Mouse (Mus musculus): Measurements from ENCODE around the gene Prrc2a. TPM values are rescaled to one million over a fixed set of nuclear protein-coding genes. Genes with fewer than 3 reads are reported as not detected.
A peak's percentile ranks its signal among the peaks of the same experiment; 100 is the strongest.

The Prrc2a gene
- polyA plus RNA-seq, 1 experiment from 2014 or later = 163 TPM

- Histone ChIP-seq H3K27me3 (ENCODE audit: control insufficient read depth, insufficient read depth, low read length) (no peaks in the 10 kb centered on the region), H3K9ac (ENCODE audit: low read depth, low read length) (no peak overlapping the region), H3K4me2 (no peak overlapping the region), H3K36me3 (ENCODE audit: control insufficient read depth, insufficient read depth, low read length) (peaks cover 70% of the 10 kb centered on the region), H3K9me3 (replicated peaks; ENCODE audit: control insufficient read depth, low read length) (no peaks in the 10 kb centered on the region), H3K4me3 (ENCODE audit: low read depth, low read length) (no peak overlapping the region), H3K27ac (ENCODE audit: low read depth, low read length) (no peak overlapping the region), H3K4me1 (ENCODE audit: control insufficient read depth, insufficient read depth, low read length) (peaks cover 9% of the 10 kb centered on the region; the same call in 1 of the 2 replicates)
- no peak for ATAC-seq (replicated peaks; ENCODE audit: insufficient number of reproducible peaks, low FRiP score, low TSS enrichment)
- 78% methylated on average over 16 of the region's 16 CpGs for WGBS (ENCODE audit: insufficient replicate concordance)
Measured at GRCm38 (mm10) chr17:35140490-35140996, 24.2 kb downstream of the Prrc2a start.

DNA sequence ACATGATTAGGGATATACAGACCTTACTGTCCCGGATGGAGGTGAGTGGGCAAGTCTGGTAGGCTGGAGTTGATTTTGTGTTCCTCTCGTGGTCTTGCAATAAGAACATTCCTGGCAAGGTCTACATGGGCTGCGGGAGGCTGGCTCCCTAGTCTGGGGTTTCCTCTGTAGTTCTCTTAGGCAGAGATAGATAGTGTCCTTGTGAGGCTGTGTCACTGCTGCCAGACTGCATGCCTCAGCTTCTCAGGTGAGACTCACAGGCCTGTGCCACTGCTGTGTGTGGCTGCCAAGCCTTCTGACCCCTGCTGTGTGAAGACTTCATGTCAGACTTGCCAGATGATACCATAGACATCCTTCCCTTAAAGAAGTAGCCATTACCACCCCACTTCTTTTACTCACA, 25.4 kb downstream of the Prrc2a start:
- 95% methylated on average over 3 of the region's 3 CpGs for WGBS (ENCODE audit: insufficient replicate concordance)
- no peak overlapping the region; the same call in 1 of the 2 replicates for H3K27ac ChIP-seq (ENCODE audit: low read depth, low read length)
- H3K9ac ChIP-seq (ENCODE audit: low read depth, low read length) = no peak overlapping the region
- no peaks in the 10 kb centered on the region for H3K27me3 ChIP-seq (ENCODE audit: control insufficient read depth, insufficient read depth, low read length)
- ATAC-seq (replicated peaks; ENCODE audit: insufficient number of reproducible peaks, low FRiP score, low TSS enrichment) = no peak
- H3K4me1 ChIP-seq (ENCODE audit: control insufficient read depth, insufficient read depth, low read length) = peaks cover 9% of the 10 kb centered on the region; the same call in 1 of the 2 replicates
- H3K4me2 ChIP-seq = no peak overlapping the region
- H3K9me3 ChIP-seq (replicated peaks; ENCODE audit: control insufficient read depth, low read length) = no peaks in the 10 kb centered on the region
- peak overlapping the region; percentile 0; the same call in 1 of the 2 replicates for H3K4me3 ChIP-seq (ENCODE audit: low read depth, low read length)
- H3K36me3 ChIP-seq (ENCODE audit: control insufficient read depth, insufficient read depth, low read length) = peaks cover 58% of the 10 kb centered on the region

- H3K27me3 ChIP-seq (ENCODE audit: control insufficient read depth, insufficient read depth, low read length) = no peaks in the 10 kb centered on the region
- peak; percentile 63 for ATAC-seq (replicated peaks; ENCODE audit: insufficient number of reproducible peaks, low FRiP score, low TSS enrichment)
Measured at GRCm38 (mm10) chr17:35135591-35136320, 28.9 kb downstream of the Prrc2a start.

GRCm38 (mm10) chr17:35134801-35135590, 29.7 kb downstream of the Prrc2a start, which contains the start of gene Bag6:
Gene Bag6 (plus strand): TSS chr17:35135178.
- ATAC-seq (replicated peaks; ENCODE audit: insufficient number of reproducible peaks, low FRiP score, low TSS enrichment) = peak; percentile 90
- Histone ChIP-seq H3K9me3 (replicated peaks; ENCODE audit: control insufficient read depth, low read length) (no peaks in the 10 kb centered on the region), H3K4me3 (ENCODE audit: low read depth, low read length) (peak within 1 kb of the TSS; percentile 76), H3K36me3 (ENCODE audit: control insufficient read depth, insufficient read depth, low read length) (peaks cover 18% of the 10 kb centered on the region), H3K27me3 (ENCODE audit: control insufficient read depth, insufficient read depth, low read length) (no peaks in the 10 kb centered on the region), H3K9ac (ENCODE audit: low read depth, low read length) (peak within 1 kb of the TSS; percentile 91), H3K4me2 (peak within 1 kb of the TSS; percentile 94), H3K27ac (ENCODE audit: low read depth, low read length) (peak within 1 kb of the TSS; percentile 96), H3K4me1 (ENCODE audit: control insufficient read depth, insufficient read depth, low read length) (peaks cover 9% of the 10 kb centered on the region; the same call in 1 of the 2 replicates)
- WGBS (ENCODE audit: insufficient replicate concordance) = under 1% methylated on average over 66 of the region's 66 CpGs

More at GRCm38 (mm10) chr17:35135591-35136320, 28.9 kb downstream of the Prrc2a start:
- under 1% methylated on average over 42 of the region's 43 CpGs for WGBS (ENCODE audit: insufficient replicate concordance)
- peak overlapping the region; percentile 96 for H3K27ac ChIP-seq (ENCODE audit: low read depth, low read length)
- H3K4me2 ChIP-seq = peak overlapping the region; percentile 94
- H3K4me3 ChIP-seq (ENCODE audit: low read depth, low read length) = peak overlapping the region; percentile 76
- no peaks in the 10 kb centered on the region for H3K9me3 ChIP-seq (replicated peaks; ENCODE audit: control insufficient read depth, low read length)
- peak overlapping the region; percentile 91 for H3K9ac ChIP-seq (ENCODE audit: low read depth, low read length)
- peaks cover 24% of the 10 kb centered on the region for H3K36me3 ChIP-seq (ENCODE audit: control insufficient read depth, insufficient read depth, low read length)
- peaks cover 9% of the 10 kb centered on the region; the same call in 1 of the 2 replicates for H3K4me1 ChIP-seq (ENCODE audit: control insufficient read depth, insufficient read depth, low read length)

GRCm38 (mm10) chr17:35133517-35133916, 31.2 kb downstream of the Prrc2a start:
- H3K4me2 ChIP-seq = no peak overlapping the region
- peaks cover 9% of the 10 kb centered on the region; the same call in 1 of the 2 replicates for H3K4me1 ChIP-seq (ENCODE audit: control insufficient read depth, insufficient read depth, low read length)
- H3K4me3 ChIP-seq (ENCODE audit: low read depth, low read length) = peak overlapping the region; percentile 0; the same call in 1 of the 2 replicates
- H3K36me3 ChIP-seq (ENCODE audit: control insufficient read depth, insufficient read depth, low read length) = peaks cover 3% of the 10 kb centered on the region
- H3K27ac ChIP-seq (ENCODE audit: low read depth, low read length) = no peak overlapping the region
- H3K9me3 ChIP-seq (replicated peaks; ENCODE audit: control insufficient read depth, low read length) = no peaks in the 10 kb centered on the region
- H3K9ac ChIP-seq (ENCODE audit: low read depth, low read length) = no peak overlapping the region
- ATAC-seq (replicated peaks; ENCODE audit: insufficient number of reproducible peaks, low FRiP score, low TSS enrichment) = no peak
- H3K27me3 ChIP-seq (ENCODE audit: control insufficient read depth, insufficient read depth, low read length) = no peaks in the 10 kb centered on the region
- 93% methylated on average over 7 of the region's 7 CpGs for WGBS (ENCODE audit: insufficient replicate concordance)

DNA sequence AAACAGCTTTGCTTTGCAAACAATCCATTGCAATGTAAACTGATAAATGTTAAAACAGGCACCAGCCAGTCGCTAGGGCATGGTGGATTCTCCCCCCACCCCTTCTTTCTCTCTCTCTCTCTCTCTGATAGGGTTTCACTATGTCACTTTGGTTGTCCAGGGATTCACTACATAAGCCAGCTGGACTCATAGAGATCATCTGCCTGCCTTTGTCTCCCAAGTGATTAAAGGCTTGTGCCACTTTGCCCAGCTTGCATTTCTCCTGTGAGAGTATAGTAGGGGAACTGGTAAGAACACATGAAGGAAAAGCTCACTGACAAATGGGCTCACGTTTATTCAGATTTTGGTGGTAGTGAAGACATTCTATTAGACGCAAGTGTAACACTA, 32.5 kb downstream of the Prrc2a start:
- ATAC-seq (replicated peaks; ENCODE audit: insufficient number of reproducible peaks, low FRiP score, low TSS enrichment) = no peak
- H3K4me2 ChIP-seq = no peak overlapping the region
- no peak overlapping the region for H3K9ac ChIP-seq (ENCODE audit: low read depth, low read length)
- H3K27me3 ChIP-seq (ENCODE audit: control insufficient read depth, insufficient read depth, low read length) = no peaks in the 10 kb centered on the region
- no peak overlapping the region for H3K27ac ChIP-seq (ENCODE audit: low read depth, low read length)
- WGBS (ENCODE audit: insufficient replicate concordance) = 71% methylated on average over 3 of the region's 3 CpGs
- H3K4me3 ChIP-seq (ENCODE audit: low read depth, low read length) = no peak overlapping the region
- H3K4me1 ChIP-seq (ENCODE audit: control insufficient read depth, insufficient read depth, low read length) = peaks cover 13% of the 10 kb centered on the region
- H3K9me3 ChIP-seq (replicated peaks; ENCODE audit: control insufficient read depth, low read length) = no peaks in the 10 kb centered on the region
- H3K36me3 ChIP-seq (ENCODE audit: control insufficient read depth, insufficient read depth, low read length) = peaks cover 2% of the 10 kb centered on the region

- H3K27me3 ChIP-seq (ENCODE audit: control insufficient read depth, insufficient read depth, low read length) = no peaks in the 10 kb centered on the region
- no peak within 1 kb of the TSS for H3K4me3 ChIP-seq (ENCODE audit: low read depth, low read length)
- no peaks in the 10 kb centered on the region for H3K9me3 ChIP-seq (replicated peaks; ENCODE audit: control insufficient read depth, low read length)
- H3K4me2 ChIP-seq = no peak within 1 kb of the TSS
- no peak for ATAC-seq (replicated peaks; ENCODE audit: insufficient number of reproducible peaks, low FRiP score, low TSS enrichment)
- WGBS (ENCODE audit: insufficient replicate concordance) = 80% methylated on average over 15 of the region's 15 CpGs
- peaks cover 2% of the 10 kb centered on the region for H3K36me3 ChIP-seq (ENCODE audit: control insufficient read depth, insufficient read depth, low read length)
- H3K4me1 ChIP-seq (ENCODE audit: control insufficient read depth, insufficient read depth, low read length) = peaks cover 15% of the 10 kb centered on the region
- H3K9ac ChIP-seq (ENCODE audit: low read depth, low read length) = no peak within 1 kb of the TSS
- H3K27ac ChIP-seq (ENCODE audit: low read depth, low read length) = no peak within 1 kb of the TSS
Measured at GRCm38 (mm10) chr17:35131500-35132173, 33.1 kb downstream of the Prrc2a start, which contains the start of gene Apom. Gene Apom (minus strand): TSS chr17:35132050.

- no peak overlapping the region for H3K4me2 ChIP-seq
- H3K36me3 ChIP-seq (ENCODE audit: control insufficient read depth, insufficient read depth, low read length) = peaks cover 2% of the 10 kb centered on the region
- no peaks in the 10 kb centered on the region for H3K9me3 ChIP-seq (replicated peaks; ENCODE audit: control insufficient read depth, low read length)
- no peak for ATAC-seq (replicated peaks; ENCODE audit: insufficient number of reproducible peaks, low FRiP score, low TSS enrichment)
- H3K4me1 ChIP-seq (ENCODE audit: control insufficient read depth, insufficient read depth, low read length) = peaks cover 10% of the 10 kb centered on the region
- 78% methylated on average over 8 of the region's 8 CpGs for WGBS (ENCODE audit: insufficient replicate concordance)
- H3K27ac ChIP-seq (ENCODE audit: low read depth, low read length) = no peak overlapping the region
- no peak overlapping the region for H3K9ac ChIP-seq (ENCODE audit: low read depth, low read length)
- no peak overlapping the region for H3K4me3 ChIP-seq (ENCODE audit: low read depth, low read length)
- H3K27me3 ChIP-seq (ENCODE audit: control insufficient read depth, insufficient read depth, low read length) = no peaks in the 10 kb centered on the region
Measured at GRCm38 (mm10) chr17:35131038-35131437, 33.7 kb downstream of the Prrc2a start.
